Mouse (Mus musculus): ENCODE measurements around the gene Slc35b4. TPM values are rescaled to one million over a fixed set of nuclear protein-coding genes. Genes with fewer than 3 reads are reported as not detected.
A peak's percentile ranks its signal among the peaks of the same experiment; 100 is the strongest.

Gene Slc35b4
- polyA plus RNA-seq, 1 experiment from 2014 or later: 60.1 TPM

DNA sequence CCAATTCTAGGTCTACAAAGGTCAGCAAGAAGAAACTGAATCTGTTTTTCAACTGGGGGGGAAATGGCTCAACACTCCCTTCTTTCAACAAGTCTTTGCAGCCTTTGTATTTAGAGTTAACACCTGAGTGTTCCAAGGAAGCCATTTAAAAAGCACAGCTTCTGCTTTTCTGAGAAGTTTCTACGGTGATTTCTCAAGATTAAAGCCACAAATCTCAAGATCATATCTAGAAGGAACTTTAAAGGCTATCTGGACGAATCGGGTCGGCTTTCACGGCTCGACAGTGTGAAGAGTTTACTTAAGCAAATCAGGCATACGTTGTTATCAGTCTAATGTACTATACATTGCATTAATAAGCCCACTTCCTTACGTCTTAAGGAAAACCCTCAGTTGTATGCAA lies 2.2 kb downstream of the Slc35b4 start:
- 36% methylated on average over 8 of the region's 8 CpGs for WGBS
- no peak overlapping the region for H3K27ac ChIP-seq (ENCODE audit: low read length)
- H3K27me3 ChIP-seq (ENCODE audit: control insufficient read depth, insufficient read depth, low read depth, low read length): no peaks in the 10 kb centered on the region
- no peaks in the 10 kb centered on the region for H3K9me3 ChIP-seq (ENCODE audit: control insufficient read depth, low read length)
- H3K36me3 ChIP-seq (ENCODE audit: control insufficient read depth, insufficient read depth, low read length): peaks cover 3% of the 10 kb centered on the region
- H3K4me2 ChIP-seq (ENCODE audit: low read depth, low read length): peak overlapping the region; percentile 39
- H3K9ac ChIP-seq (ENCODE audit: low read length): no peak overlapping the region
- no peak overlapping the region for H3K4me3 ChIP-seq (ENCODE audit: low read length)
- ATAC-seq (ENCODE audit: low read depth): no peak
- H3K4me1 ChIP-seq (replicated peaks; ENCODE audit: control insufficient read depth, insufficient read depth, low read length): peaks cover 17% of the 10 kb centered on the region

DNA sequence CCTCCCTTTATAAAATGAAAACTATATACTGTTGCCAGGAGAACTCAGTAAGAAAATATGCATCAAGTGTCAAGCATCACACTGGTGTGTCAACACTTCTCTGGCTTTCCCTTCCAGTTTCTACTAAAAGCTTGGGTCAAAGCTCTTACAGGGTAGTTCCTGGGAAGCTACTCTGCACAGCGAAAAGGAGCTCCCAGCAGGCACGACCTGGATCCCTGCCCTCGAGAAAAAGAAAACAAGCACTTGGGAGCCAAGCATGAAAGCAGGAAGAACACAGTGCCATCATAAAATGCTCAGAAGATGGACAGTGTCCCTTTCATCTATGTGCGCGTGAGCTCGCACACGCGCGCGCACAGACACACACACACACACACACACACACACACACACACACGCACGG lies 3.7 kb downstream of the Slc35b4 start:
- peaks cover 11% of the 10 kb centered on the region for H3K36me3 ChIP-seq (ENCODE audit: control insufficient read depth, insufficient read depth, low read length)
- no peak overlapping the region for H3K4me3 ChIP-seq (ENCODE audit: low read length)
- no peak for ATAC-seq (ENCODE audit: low read depth)
- WGBS: 73% methylated on average over 12 of the region's 12 CpGs
- no peaks in the 10 kb centered on the region for H3K27me3 ChIP-seq (ENCODE audit: control insufficient read depth, insufficient read depth, low read depth, low read length)
- no peak overlapping the region for H3K4me2 ChIP-seq (ENCODE audit: low read depth, low read length)
- H3K9me3 ChIP-seq (ENCODE audit: control insufficient read depth, low read length): no peaks in the 10 kb centered on the region
- no peak overlapping the region for H3K9ac ChIP-seq (ENCODE audit: low read length)
- H3K27ac ChIP-seq (ENCODE audit: low read length): no peak overlapping the region
- peaks cover 17% of the 10 kb centered on the region for H3K4me1 ChIP-seq (replicated peaks; ENCODE audit: control insufficient read depth, insufficient read depth, low read length)

DNA sequence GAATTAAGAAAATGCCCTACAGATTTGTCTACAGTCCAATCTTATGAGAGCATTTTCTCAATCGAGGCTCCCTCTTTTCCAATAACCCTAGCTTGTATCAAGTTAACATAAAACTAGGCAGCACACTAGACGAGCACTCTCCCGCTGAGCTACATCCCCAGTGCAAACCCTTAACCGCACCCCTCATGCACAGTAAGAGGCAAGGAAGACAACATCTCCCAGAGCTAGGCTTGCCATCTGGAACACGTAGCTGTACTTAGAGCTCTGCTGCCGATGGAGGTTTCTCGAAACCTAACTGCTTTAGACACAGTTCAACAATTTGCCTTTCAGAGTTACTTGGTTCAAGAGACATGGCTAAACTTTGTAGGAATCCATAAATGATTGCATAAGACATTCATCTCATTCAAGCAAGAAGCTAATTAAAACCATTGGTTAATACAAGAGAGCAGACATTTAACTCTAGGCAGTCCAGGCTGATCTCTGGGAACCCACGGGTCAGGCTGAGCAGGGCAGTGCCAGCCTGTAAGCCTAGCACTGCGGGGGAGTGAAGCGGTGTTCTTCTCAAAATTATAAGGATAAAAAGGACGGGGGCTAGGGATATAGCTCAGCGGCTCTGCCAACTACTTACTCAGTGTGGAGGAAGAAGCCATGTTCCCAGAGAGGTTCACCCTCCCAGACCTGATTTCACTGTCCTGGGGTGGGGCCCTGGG lies 5.0 kb downstream of the Slc35b4 start:
- 88% methylated on average over 12 of the region's 12 CpGs for WGBS
- peaks cover 16% of the 10 kb centered on the region for H3K36me3 ChIP-seq (ENCODE audit: control insufficient read depth, insufficient read depth, low read length)
- H3K9ac ChIP-seq (ENCODE audit: low read length): no peak overlapping the region
- no peak overlapping the region for H3K4me2 ChIP-seq (ENCODE audit: low read depth, low read length)
- H3K27ac ChIP-seq (ENCODE audit: low read length): no peak overlapping the region
- no peaks in the 10 kb centered on the region for H3K27me3 ChIP-seq (ENCODE audit: control insufficient read depth, insufficient read depth, low read depth, low read length)
- peaks cover 17% of the 10 kb centered on the region for H3K4me1 ChIP-seq (replicated peaks; ENCODE audit: control insufficient read depth, insufficient read depth, low read length)
- no peak for ATAC-seq (ENCODE audit: low read depth)
- H3K9me3 ChIP-seq (ENCODE audit: control insufficient read depth, low read length): no peaks in the 10 kb centered on the region
- H3K4me3 ChIP-seq (ENCODE audit: low read length): no peak overlapping the region

DNA sequence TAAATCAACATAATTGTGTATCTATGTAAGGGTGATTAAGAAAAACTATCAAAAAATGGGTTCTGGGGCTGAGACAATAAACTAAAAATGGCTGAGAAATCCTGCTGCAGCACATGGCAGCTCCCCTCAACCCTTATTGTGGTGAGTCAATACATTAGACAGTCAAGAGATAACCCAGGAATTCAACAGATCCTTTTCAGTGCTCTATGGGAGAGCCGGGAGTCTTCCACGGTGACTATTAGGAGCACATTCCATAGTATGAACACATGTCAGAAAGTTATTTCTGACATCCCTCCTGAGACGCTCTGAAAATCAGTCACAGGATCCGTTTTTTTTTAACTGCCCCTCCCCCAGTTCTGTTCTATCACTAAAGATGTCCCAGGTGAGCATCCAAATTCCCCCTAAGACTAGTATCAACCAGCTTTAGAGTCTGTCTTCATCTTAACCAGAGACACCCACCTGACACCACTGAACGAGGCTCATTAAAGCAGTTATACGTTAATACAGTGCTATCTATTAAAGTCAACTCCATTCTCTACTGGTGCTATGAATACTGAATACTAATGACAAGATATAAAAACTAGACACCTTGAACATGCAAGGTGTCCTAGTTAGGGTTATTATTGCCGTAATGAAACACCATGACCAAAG lies 5.9 kb downstream of the Slc35b4 start:
- H3K4me3 ChIP-seq (ENCODE audit: low read length): no peak overlapping the region
- no peak for ATAC-seq (ENCODE audit: low read depth)
- H3K4me2 ChIP-seq (ENCODE audit: low read depth, low read length): no peak overlapping the region
- H3K9ac ChIP-seq (ENCODE audit: low read length): no peak overlapping the region
- H3K4me1 ChIP-seq (replicated peaks; ENCODE audit: control insufficient read depth, insufficient read depth, low read length): peaks cover 15% of the 10 kb centered on the region
- H3K27me3 ChIP-seq (ENCODE audit: control insufficient read depth, insufficient read depth, low read depth, low read length): no peaks in the 10 kb centered on the region
- no peak overlapping the region for H3K27ac ChIP-seq (ENCODE audit: low read length)
- H3K9me3 ChIP-seq (ENCODE audit: control insufficient read depth, low read length): no peaks in the 10 kb centered on the region
- peaks cover 25% of the 10 kb centered on the region for H3K36me3 ChIP-seq (ENCODE audit: control insufficient read depth, insufficient read depth, low read length)
- WGBS: 60% methylated on average over 7 of the region's 7 CpGs

DNA sequence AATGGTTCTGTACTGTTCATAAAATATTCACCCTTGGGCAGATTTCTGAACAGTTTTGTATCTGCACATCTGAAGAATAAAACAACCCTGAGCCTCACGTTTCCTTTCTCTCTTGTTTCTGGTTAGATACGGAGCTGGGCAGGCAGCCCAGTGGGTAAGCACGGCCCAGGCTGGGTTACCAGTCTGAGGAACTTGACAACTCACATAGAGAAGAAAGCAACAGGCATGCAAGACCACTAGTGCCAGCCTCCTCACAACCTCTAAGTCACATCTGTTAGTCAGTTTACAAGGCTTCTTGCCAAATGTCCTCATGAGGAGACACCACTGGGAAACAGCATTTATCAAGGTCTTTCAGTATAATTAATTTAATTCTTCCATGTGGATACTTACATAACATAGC lies 8.1 kb downstream of the Slc35b4 start:
- Histone ChIP-seq H3K4me1 (replicated peaks; ENCODE audit: control insufficient read depth, insufficient read depth, low read length) (peaks cover 6% of the 10 kb centered on the region; the same call in 1 of the 2 replicates), H3K27me3 (ENCODE audit: control insufficient read depth, insufficient read depth, low read depth, low read length) (no peaks in the 10 kb centered on the region), H3K4me2 (ENCODE audit: low read depth, low read length) (no peak overlapping the region), H3K27ac (ENCODE audit: low read length) (no peak overlapping the region), H3K9me3 (ENCODE audit: control insufficient read depth, low read length) (no peaks in the 10 kb centered on the region), H3K36me3 (ENCODE audit: control insufficient read depth, insufficient read depth, low read length) (peaks cover 35% of the 10 kb centered on the region), H3K9ac (ENCODE audit: low read length) (no peak overlapping the region), H3K4me3 (ENCODE audit: low read length) (no peak overlapping the region)
- ATAC-seq (ENCODE audit: low read depth): no peak
- 78% methylated on average over 3 of the region's 3 CpGs for WGBS

DNA sequence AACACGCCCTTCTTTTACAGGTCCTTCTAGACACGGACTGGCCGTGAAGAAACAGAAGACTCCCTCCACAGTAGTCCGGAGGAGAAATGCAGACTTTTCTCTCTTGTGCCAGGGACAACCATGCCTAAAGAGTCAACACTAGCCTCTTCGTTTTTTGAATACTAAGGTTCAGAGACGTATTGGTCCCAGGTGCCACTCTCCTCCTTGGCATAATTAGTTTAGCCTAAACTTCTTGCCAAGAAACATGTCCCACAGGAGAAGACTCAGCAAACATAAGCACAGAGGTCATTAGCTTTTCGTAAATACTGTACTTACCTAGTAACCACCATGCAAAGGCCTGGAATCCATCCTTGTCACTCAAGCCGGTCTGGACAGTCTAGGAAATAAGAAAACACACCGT lies 13.9 kb downstream of the Slc35b4 start:
- H3K4me2 ChIP-seq (ENCODE audit: low read depth, low read length): no peak overlapping the region
- ATAC-seq (ENCODE audit: low read depth): no peak
- no peaks in the 10 kb centered on the region for H3K9me3 ChIP-seq (ENCODE audit: control insufficient read depth, low read length)
- WGBS: 77% methylated on average over 9 of the region's 9 CpGs
- no peak overlapping the region for H3K27ac ChIP-seq (ENCODE audit: low read length)
- H3K4me3 ChIP-seq (ENCODE audit: low read length): no peak overlapping the region
- no peaks in the 10 kb centered on the region for H3K27me3 ChIP-seq (ENCODE audit: control insufficient read depth, insufficient read depth, low read depth, low read length)
- H3K9ac ChIP-seq (ENCODE audit: low read length): no peak overlapping the region
- H3K4me1 ChIP-seq (replicated peaks; ENCODE audit: control insufficient read depth, insufficient read depth, low read length): peaks cover 18% of the 10 kb centered on the region
- peaks cover 43% of the 10 kb centered on the region for H3K36me3 ChIP-seq (ENCODE audit: control insufficient read depth, insufficient read depth, low read length)

DNA sequence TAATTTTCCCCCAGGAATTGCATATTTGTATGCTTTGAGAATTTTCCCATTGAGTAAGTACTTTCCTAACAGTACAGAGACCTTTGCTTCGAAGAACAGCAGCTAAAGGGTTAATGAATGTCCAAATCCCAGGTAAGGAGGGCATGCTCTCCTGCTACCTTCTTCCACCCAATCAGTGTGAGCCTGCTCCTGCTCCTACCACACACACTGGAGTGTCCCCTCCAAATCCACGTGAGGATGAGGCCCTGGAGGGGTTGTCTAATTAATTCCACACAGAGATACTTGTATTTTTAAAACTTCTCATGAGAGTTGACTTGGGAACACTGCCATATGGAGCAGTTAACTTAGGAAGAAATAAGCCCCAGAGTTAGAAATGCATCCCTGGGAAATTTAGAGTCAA lies 14.3 kb downstream of the Slc35b4 start:
- WGBS: 58% methylated on average over 2 of the region's 2 CpGs
- Histone ChIP-seq H3K27ac (ENCODE audit: low read length) (no peak overlapping the region), H3K36me3 (ENCODE audit: control insufficient read depth, insufficient read depth, low read length) (peaks cover 45% of the 10 kb centered on the region), H3K9me3 (ENCODE audit: control insufficient read depth, low read length) (no peaks in the 10 kb centered on the region), H3K9ac (ENCODE audit: low read length) (no peak overlapping the region), H3K4me3 (ENCODE audit: low read length) (no peak overlapping the region), H3K4me2 (ENCODE audit: low read depth, low read length) (no peak overlapping the region), H3K4me1 (replicated peaks; ENCODE audit: control insufficient read depth, insufficient read depth, low read length) (peaks cover 18% of the 10 kb centered on the region), H3K27me3 (ENCODE audit: control insufficient read depth, insufficient read depth, low read depth, low read length) (no peaks in the 10 kb centered on the region)
- ATAC-seq (ENCODE audit: low read depth): no peak

DNA sequence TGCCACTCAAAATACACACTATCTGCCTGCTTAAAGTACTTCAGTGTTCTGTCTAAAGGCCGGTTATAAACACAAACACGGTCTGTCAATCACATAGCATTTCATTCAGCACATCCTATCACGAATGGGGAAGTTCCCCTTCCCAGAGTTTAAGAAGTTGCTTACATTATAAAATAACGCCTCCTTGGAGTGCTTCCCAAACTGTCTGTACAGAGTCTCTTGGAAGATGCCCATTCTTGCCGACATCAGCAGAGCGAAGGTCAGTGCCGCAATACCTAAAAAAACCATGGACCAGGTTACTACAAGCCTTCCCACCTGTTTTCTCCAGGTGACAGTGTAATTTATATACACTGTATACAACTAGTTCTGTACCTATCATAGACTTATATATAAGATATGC lies 15.4 kb downstream of the Slc35b4 start:
- Histone ChIP-seq H3K9me3 (ENCODE audit: control insufficient read depth, low read length) (no peaks in the 10 kb centered on the region), H3K27ac (ENCODE audit: low read length) (no peak overlapping the region), H3K4me2 (ENCODE audit: low read depth, low read length) (no peak overlapping the region), H3K4me3 (ENCODE audit: low read length) (no peak overlapping the region), H3K4me1 (replicated peaks; ENCODE audit: control insufficient read depth, insufficient read depth, low read length) (peaks cover 22% of the 10 kb centered on the region), H3K36me3 (ENCODE audit: control insufficient read depth, insufficient read depth, low read length) (peaks cover 40% of the 10 kb centered on the region), H3K27me3 (ENCODE audit: control insufficient read depth, insufficient read depth, low read depth, low read length) (no peaks in the 10 kb centered on the region), H3K9ac (ENCODE audit: low read length) (no peak overlapping the region)
- WGBS: 60% methylated on average over 7 of the region's 7 CpGs
- ATAC-seq (ENCODE audit: low read depth): peak; percentile 15; the same call in 1 of the 2 replicates

DNA sequence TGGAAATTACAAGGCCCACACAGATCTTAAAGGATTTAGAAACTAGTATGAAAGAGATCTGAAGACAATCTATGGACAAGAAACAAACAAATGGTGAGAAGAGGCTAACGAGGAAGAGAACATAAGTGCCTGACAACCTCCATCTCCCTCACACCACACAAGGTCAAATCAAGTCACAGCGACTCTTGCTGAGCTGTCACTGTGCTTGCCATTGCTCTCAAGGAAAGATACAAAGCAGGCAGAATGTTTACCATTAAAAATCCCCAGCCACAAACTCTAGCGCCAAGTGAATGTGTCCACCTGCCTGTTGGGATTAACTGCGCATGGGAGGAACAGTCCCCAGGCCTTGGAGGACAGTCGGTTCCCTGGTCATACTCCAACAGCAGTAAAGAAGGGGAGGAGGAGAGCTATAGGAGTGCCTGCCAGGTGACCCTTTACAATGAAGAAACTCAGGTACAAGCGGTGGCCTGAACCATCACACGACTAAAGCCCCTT lies 16.0 kb downstream of the Slc35b4 start:
- no peak overlapping the region for H3K4me3 ChIP-seq (ENCODE audit: low read length)
- H3K4me1 ChIP-seq (replicated peaks; ENCODE audit: control insufficient read depth, insufficient read depth, low read length): peaks cover 29% of the 10 kb centered on the region
- ATAC-seq (ENCODE audit: low read depth): peak; percentile 64
- peak overlapping the region; percentile 63; the same call in 1 of the 2 replicates for H3K27ac ChIP-seq (ENCODE audit: low read length)
- H3K9me3 ChIP-seq (ENCODE audit: control insufficient read depth, low read length): no peaks in the 10 kb centered on the region
- H3K4me2 ChIP-seq (ENCODE audit: low read depth, low read length): no peak overlapping the region
- H3K36me3 ChIP-seq (ENCODE audit: control insufficient read depth, insufficient read depth, low read length): peaks cover 34% of the 10 kb centered on the region
- H3K9ac ChIP-seq (ENCODE audit: low read length): no peak overlapping the region
- WGBS: 66% methylated on average over 7 of the region's 7 CpGs
- H3K27me3 ChIP-seq (ENCODE audit: control insufficient read depth, insufficient read depth, low read depth, low read length): no peaks in the 10 kb centered on the region

All from lung, embryonic 16.5 days (tissue).